Mouse (Mus musculus) ES-Bruce4 (cell line): Measurements from ENCODE around the gene Gimap4.

Experiments used
- CTCF ChIP-seq: IDR thresholded peaks from one replicate; pipeline ENCODE4 v1.8.1; 2011; ENCODE audit warnings: low read depth, low read length
- EP300 ChIP-seq: IDR thresholded peaks from 2 replicates; pipeline ENCODE4 v1.6.1; 2011; ENCODE audit warnings: low read depth, low read length; ENCODE audit not compliant: insufficient read depth
- POLR2A ChIP-seq: IDR thresholded peaks from one replicate; pipeline ENCODE4 v1.8.1; 2011; ENCODE audit warnings: low read length; ENCODE audit not compliant: insufficient read depth

- no peak for TF ChIP-seq CTCF
- TF ChIP-seq POLR2A: no peak
- no peak for TF ChIP-seq EP300
Measured at GRCm38 (mm10) chr6:48706130-48706529, 21.8 kb downstream of the Gimap4 start.
